Mouse (Mus musculus) heart, postnatal 0 days (tissue): Measurements from ENCODE around the gene Gm10663. TPM values are rescaled to one million over a fixed set of nuclear protein-coding genes. Genes with fewer than 3 reads are reported as not detected.

ENCODE experiments used
- ATAC-seq: fragments of 200-750 bp; cut with Nextera tagmentation; 2 replicates; pipeline ENCODE4 v1.8.0; 2017; ENCODE audit warnings: low read depth, moderate number of reproducible peaks, moderate library complexity; ENCODE audit not compliant: insufficient read depth
- DNase-seq: peaks from one replicate; pipeline ENCODE4 v3.0.0-alpha.2; 2016; ENCODE audit warnings: low spot score
- H3K27ac ChIP-seq: fragments of 300-500 bp; sonication (generic); 2 replicates; pipeline ENCODE4 v1.5.1; 2014; ENCODE audit warnings: low read depth, mild to moderate bottlenecking
- H3K27me3 ChIP-seq: fragments of 300-500 bp; sonication (generic); 2 replicates; pipeline ENCODE4 v1.6.1; 2014; ENCODE audit warnings: low read length, mixed read lengths; ENCODE audit not compliant: control insufficient read depth, insufficient read depth
- H3K36me3 ChIP-seq: fragments of 300-500 bp; sonication (generic); replicated peaks from 2 replicates; pipeline ENCODE4 v1.6.1; 2014; ENCODE audit warnings: low read length, mixed read lengths; ENCODE audit not compliant: control insufficient read depth, insufficient read depth
- H3K4me1 ChIP-seq: fragments of 300-500 bp; sonication (generic); 2 replicates; pipeline ENCODE4 v1.6.1; 2014; ENCODE audit warnings: antibody characterized with exemption; ENCODE audit not compliant: control insufficient read depth, insufficient read depth
- H3K4me2 ChIP-seq: fragments of 300-500 bp; sonication (generic); 2 replicates; pipeline ENCODE4 v1.6.1; 2014; ENCODE audit warnings: low read depth, mild to moderate bottlenecking, low read length, moderate library complexity
- H3K4me3 ChIP-seq: fragments of 300-500 bp; sonication (generic); 2 replicates; pipeline ENCODE4 v1.5.1; 2014; ENCODE audit warnings: low read depth, low read length
- H3K9ac ChIP-seq: fragments of 300-500 bp; sonication (generic); replicated peaks from 2 replicates; pipeline ENCODE4 v1.6.1; 2014; ENCODE audit warnings: low read depth, low read length, mixed read lengths
- H3K9me3 ChIP-seq: fragments of 300-500 bp; sonication (generic); replicated peaks from 2 replicates; pipeline ENCODE4 v1.6.1; 2016; ENCODE audit warnings: low read length; ENCODE audit not compliant: control insufficient read depth
- CTCF ChIP-seq: IDR thresholded peaks from 2 replicates; pipeline ENCODE4 v1.5.1; 2016; ENCODE audit warnings: antibody characterized with exemption, control low read depth, low read depth
- EP300 ChIP-seq: IDR thresholded peaks from 2 replicates; pipeline ENCODE4 v1.6.1; 2016; ENCODE audit warnings: antibody characterized with exemption, low read depth
- WGBS: fragments of 180-500 bp; shearing (Covaris S2); extraction: QIAGEN DNeasy Blood & Tissue Kit; methylation state at CpG from one replicate; pipeline ENCODE4 v1.1.7; 2014; 5-methylcytosine and 5-hydroxymethylcytosine counted together
- microRNA-seq: library from miRNA; unstranded; fragments of <30 nt; microRNA quantifications from one replicate; pipeline ENCODE4, GENCODE M21; 2016
- polyA plus RNA-seq: library from polyadenylated mRNA; unstranded; fragments of >200 nt; fragmentation: Nextera tagmentation; extraction: Ambion mirVana; gene quantifications from 2 replicates; pipeline ENCODE4 v1.2.1, GENCODE M21; 2015
- total RNA-seq: library from RNA; depleted of rRNA; stranded (reverse); fragments of >200 nt; gene quantifications from 2 replicates; pipeline ENCODE4 v1.2.3, GENCODE M21; 2014; ENCODE audit warnings: low replicate concordance; rRNA removed

The Gm10663 gene
- total and polyA plus RNA-seq, 2 experiments from 2014 or later = not detected

DNA sequence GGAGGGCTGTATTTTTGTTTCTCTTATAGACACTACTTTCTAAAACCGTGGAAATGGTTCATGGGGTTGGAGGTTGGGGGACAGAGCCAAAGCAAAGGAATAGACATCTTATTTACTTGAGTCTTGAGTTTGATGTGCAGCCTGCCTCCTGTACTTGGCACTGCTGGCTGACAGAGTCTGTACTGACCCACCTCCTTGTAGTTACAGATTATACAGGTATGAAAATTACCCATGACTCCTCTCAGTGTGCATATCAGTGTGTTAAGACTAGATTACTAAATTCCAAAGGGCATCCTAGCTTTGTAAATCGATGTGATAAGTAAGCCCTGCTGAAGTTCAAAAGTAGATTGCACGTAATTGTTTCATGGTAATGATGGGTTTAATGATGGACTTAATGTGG, 51.6 kb downstream of the Gm10663 start:
- Histone ChIP-seq H3K9me3 (no peaks in the 10 kb centered on the region), H3K27ac (no peak overlapping the region), H3K4me2 (no peak overlapping the region), H3K4me1 (no peaks in the 10 kb centered on the region), H3K4me3 (no peak overlapping the region), H3K36me3 (no peaks in the 10 kb centered on the region), H3K27me3 (no peaks in the 10 kb centered on the region), H3K9ac (no peak overlapping the region)
- no peak for ATAC-seq
- TF ChIP-seq CTCF (no peak), EP300 (no peak)
- no peak for DNase-seq
- WGBS = 59% methylated on average over 3 of the region's 3 CpGs

Small RNA genes lying within 50 kb of the gene (microRNA-seq; reads per million reads assigned to microRNA genes)
- gene Gm24333 = not detected

Other genes starting within 250 kb of the Gm10663 start
- 10.0 and 10.5 TPM in 2 replicates for gene Klhl2, start 225.0 kb upstream of the Gm10663 start, total RNA-seq
- gene Klhl2, start 225.0 kb upstream of the Gm10663 start, polyA plus RNA-seq = 5.8 and 6.0 TPM in 2 replicates
- gene Tmem192, start 127.8 kb upstream of the Gm10663 start, total RNA-seq = 14.3 and 97.7 TPM in 2 replicates
- 37.2 TPM in 2 replicates for gene Tmem192, start 127.8 kb upstream of the Gm10663 start, polyA plus RNA-seq
- gene Trim75, start 87.2 kb upstream of the Gm10663 start, total RNA-seq = not detected in 2 replicates
- gene Trim75, start 87.2 kb upstream of the Gm10663 start, polyA plus RNA-seq = not detected in 2 replicates
- gene Trim61, start 56.5 kb upstream of the Gm10663 start, total RNA-seq = not detected in 2 replicates
- not detected in 2 replicates for gene Trim61, start 56.5 kb upstream of the Gm10663 start, polyA plus RNA-seq
- gene Trim60, start 56.4 kb upstream of the Gm10663 start, total RNA-seq = not detected in 2 replicates
- gene Trim60, start 56.4 kb upstream of the Gm10663 start, polyA plus RNA-seq = not detected in 2 replicates
- 2.7 TPM in 1 of 2 replicates, not detected in the other for gene Apela, start 37.7 kb upstream of the Gm10663 start, total RNA-seq
- 2.6 and 3.3 TPM in 2 replicates for gene Apela, start 37.7 kb upstream of the Gm10663 start, polyA plus RNA-seq
- not detected in 2 replicates for gene BC030870, start 54.5 kb downstream of the Gm10663 start, total RNA-seq
- 0.18 TPM in 1 of 2 replicates, not detected in the other for gene BC030870, start 54.5 kb downstream of the Gm10663 start, polyA plus RNA-seq